Mouse (Mus musculus) heart, postnatal 25 days (tissue): ENCODE data around the gene Inha. TPM values are rescaled to one million over a fixed set of nuclear protein-coding genes. Genes with fewer than 3 reads are reported as not detected.

Experiments
- DNase-seq: peaks from one replicate; pipeline ENCODE4 v3.0.0; 2022; ENCODE audit warnings: low spot score
- intact Hi-C: fragments of 180-260 bp; cut with DNase I; formaldehyde crosslinking; loops from one replicate; pipeline ENCODE4 v1.15.1; 2025
- total RNA-seq, 2 experiments: library from RNA; stranded (reverse); gene quantifications; 2 replicates each; pipeline ENCODE4 v1.2.3; 2021

Gene Inha
- 1 to 10 TPM; 4.8 to 5.0 TPM for total RNA-seq

GRCm38 (mm10) chr1:75507006-75507405, at the start of gene Inha:
Inha (plus strand) TSS chr1:75507077.
- intact Hi-C loops: no loop called here
- no peak for DNase-seq

- no peak for DNase-seq
- intact Hi-C loops: no loop called here
Observed at GRCm38 (mm10) chr1:75457710-75458024, 49.2 kb upstream of the Inha start.

GRCm38 (mm10) chr1:75458025-75458788, 48.7 kb upstream of the Inha start:
- no peak for DNase-seq

DNA sequence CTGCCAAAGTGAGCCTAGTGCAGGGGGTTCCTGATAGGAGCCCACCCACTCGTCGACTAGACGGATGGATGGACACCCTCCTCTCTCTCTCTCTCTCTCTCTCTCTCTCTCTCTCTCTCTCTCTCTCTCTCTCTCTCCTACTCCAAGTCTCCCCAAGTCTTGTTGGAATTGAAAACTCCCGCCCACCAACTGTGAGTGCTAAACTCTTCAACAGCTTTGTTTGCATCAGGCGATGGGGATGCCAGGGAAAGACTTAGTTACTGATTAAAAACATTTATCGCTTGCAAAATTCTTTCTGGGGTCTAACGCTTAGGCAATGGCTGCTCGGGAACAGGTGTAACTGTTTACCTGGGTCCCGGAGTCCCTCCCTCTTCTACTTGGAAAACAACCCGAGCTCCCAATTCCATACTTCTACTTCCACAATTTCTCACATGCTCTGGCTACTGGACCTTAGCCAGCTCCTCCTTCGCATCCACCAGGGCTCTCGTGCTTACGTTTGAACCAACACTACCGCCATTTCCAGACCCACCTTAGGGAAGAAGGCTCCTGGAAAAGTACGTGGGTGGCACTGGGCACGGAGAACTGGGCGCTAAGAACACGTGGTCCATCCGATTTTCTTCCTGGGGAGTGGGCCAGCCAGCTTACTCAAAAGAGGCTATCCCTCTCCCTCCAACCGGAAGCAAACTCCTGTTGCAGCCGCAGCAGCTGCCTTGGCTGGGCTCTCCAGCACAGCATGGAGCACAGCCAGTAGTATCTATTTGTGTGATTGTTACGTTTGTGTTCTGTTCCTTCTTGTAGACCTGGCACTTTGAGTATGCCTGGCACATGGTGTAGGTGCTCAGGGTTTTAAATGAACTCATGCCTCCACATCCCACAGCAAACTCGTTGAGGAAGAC, 47.8 kb upstream of the Inha start:
- intact Hi-C loops: no loop called here
- DNase-seq: no peak

More at GRCm38 (mm10) chr1:75458025-75458788, 48.7 kb upstream of the Inha start:
- intact Hi-C loops: no loop called here

DNA sequence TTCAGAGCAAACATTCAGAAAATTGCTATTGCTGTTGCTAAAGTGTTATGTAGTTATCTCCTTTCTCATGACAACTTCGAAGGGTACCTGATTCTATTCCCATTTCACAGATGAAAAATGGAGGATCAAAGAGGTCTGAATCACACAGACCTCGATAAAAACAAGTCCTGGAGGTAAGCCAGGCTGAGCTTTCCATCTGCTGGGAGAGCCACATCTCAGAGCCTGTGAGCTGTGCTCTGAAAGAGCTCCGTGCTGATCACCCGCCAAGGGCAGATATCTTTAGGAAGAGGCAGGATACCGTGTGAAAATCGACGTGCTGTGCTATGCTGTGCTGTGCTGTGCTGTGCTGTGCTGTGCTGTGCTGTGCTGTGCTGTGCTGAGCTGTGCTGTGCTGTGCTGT, 46.6 kb upstream of the Inha start:
- no peak for DNase-seq
- intact Hi-C loops: no loop called here

- no peak for DNase-seq
- intact Hi-C loops: no loop called here
Observed at GRCm38 (mm10) chr1:75462636-75463035, 44.2 kb upstream of the Inha start.

- intact Hi-C loops: no loop called here
- no peak for DNase-seq
Observed at GRCm38 (mm10) chr1:75463652-75464204, 43.1 kb upstream of the Inha start.

GRCm38 (mm10) chr1:75467215-75467927, 39.5 kb upstream of the Inha start:
- intact Hi-C loops: loop anchor here (1.0 kb wide), 2 partner anchors 22 to 124 kb away; no protein-coding TSS in a partner anchor

DNA sequence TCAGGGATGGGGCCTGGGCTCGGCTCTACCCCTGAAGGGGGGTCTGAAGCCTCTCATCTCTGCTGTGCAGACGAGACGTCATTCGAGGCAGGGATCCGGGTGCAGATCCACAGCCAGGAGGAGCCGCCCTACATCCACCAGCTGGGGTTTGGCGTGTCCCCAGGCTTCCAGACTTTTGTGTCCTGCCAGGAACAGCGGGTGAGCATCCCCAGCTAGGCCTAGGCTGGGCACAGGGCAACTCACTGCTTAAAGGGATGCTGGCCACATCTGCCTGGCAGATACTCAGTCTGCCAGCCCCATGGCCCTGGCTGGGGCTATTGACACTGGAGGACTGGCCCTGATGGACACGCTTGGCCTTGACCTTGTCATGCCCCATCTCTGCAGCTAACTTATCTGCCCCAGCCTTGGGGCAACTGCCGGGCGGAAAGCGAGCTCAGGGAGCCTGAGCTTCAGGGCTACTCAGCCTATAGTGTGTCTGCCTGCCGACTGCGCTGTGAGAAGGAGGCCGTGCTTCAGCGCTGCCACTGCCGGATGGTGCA, 37.5 kb upstream of the Inha start:
- intact Hi-C loops: no loop called here

More at GRCm38 (mm10) chr1:75467215-75467927, 39.5 kb upstream of the Inha start:
- peak; percentile 51 for DNase-seq

DNA sequence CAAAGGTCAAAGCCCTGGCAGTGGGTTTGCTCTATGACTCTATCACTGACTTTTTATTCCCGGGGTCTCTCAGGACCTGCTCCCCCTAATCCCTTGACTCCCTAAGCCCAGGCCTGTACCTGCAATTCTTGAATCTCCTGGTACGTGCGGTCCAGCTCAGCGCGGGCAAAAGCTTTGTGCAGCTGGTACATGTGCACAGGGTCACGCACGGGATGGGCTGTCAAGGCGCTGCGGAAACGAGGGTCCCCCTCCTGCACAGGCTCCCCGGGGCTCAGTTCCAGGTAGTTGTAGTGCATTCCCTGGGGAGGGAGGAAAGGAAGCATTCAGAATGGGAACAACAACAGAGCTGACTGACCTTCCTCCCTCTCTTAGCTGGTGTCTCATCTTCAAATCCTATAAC, 30.4 kb upstream of the Inha start:
- DNase-seq: no peak
- intact Hi-C loops: loop anchor here (5.0 kb wide), 1 partner anchor 46 kb away; the partner anchor contains the start of gene Stk11ip

More for the DNA sequence above, 37.5 kb upstream of the Inha start:
- no peak for DNase-seq

DNA sequence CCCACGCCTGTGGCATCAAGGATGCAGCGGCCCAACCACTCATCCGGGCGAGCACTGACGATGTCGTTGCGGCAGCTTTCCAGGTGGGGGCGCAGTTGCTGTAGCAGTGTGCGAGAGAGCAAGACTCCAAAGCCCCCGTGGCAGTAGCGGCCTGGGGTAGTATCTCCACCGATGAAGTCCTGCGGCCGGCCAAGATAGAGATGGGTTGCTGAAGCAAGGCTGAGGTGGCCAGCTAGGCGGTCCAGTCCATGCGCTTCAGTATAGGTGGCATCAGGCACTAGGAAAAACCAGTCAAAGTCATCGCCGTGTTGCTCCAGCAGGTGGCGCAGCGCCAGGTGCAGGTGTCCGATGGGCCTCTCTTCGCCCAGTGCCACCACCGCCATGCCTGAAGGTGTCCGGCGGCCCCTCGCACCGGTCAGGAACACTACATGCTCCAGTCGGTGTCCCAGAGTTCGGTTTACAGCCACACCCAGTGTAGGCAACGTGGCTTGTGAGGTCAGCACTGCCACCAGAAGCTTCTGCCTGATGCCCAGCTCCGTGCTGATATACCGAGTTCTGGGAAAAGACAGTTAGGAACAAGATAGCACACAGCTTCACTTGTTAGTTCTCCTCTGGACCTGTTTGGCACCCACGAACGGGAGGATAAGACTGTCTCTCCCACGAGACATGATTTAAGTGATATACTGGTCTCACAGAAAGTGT, 29.5 kb upstream of the Inha start:
- intact Hi-C loops: loop anchor here (1.0 to 5.0 kb wide), 2 partner anchors 45 to 82 kb away; partner anchors contain the start of gene Stk11ip
- DNase-seq: no peak

GRCm38 (mm10) chr1:75477966-75478290, 28.9 kb upstream of the Inha start:
- intact Hi-C loops: loop anchor here (1.0 to 5.0 kb wide), 2 partner anchors 44 to 81 kb away; partner anchors contain the start of gene Stk11ip
- DNase-seq: no peak

GRCm38 (mm10) chr1:75478497-75478896, 28.4 kb upstream of the Inha start:
- no peak for DNase-seq
- intact Hi-C loops: loop anchor here (5.0 kb wide), 1 partner anchor 44 kb away; the partner anchor contains the start of gene Stk11ip

GRCm38 (mm10) chr1:75478916-75479634, 27.8 kb upstream of the Inha start, which contains the start of the genes Chpf and Tmem198:
Chpf (minus strand) TSS chr1:75479307.
Tmem198 (plus strand) TSS chr1:75479532.
- intact Hi-C loops: loop anchor here (1.0 to 5.0 kb wide), 2 partner anchors 43 to 117 kb away; partner anchors contain the start of gene Stk11ip
- peak; percentile 92 for DNase-seq

DNA sequence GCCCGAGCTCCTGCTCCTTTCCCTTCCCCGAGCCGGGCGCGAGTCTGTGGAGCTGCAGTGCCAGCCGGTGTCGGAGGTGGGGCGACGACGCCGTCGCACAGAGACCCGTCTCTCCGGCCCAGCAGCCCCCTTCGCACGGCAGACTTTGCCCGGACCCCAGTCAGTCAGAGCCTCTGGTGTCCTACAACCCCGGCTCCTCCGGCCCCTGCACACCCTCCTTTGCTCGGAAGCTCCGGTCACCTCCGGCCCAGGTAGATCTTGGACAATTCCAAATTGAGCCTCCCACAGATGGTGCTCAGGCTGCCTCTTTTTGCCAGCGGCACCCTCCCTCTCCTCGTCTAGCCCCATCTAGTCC, 27.3 kb upstream of the Inha start:
- DNase-seq: no peak
- intact Hi-C loops: loop anchor here (1.0 to 5.0 kb wide), 2 partner anchors 43 to 117 kb away; partner anchors contain the start of gene Stk11ip

GRCm38 (mm10) chr1:75480036-75480435, 26.8 kb upstream of the Inha start:
- no peak for DNase-seq
- intact Hi-C loops: no loop called here

- no peak for DNase-seq
- intact Hi-C loops: no loop called here
Observed at GRCm38 (mm10) chr1:75480735-75481134, 26.1 kb upstream of the Inha start.

GRCm38 (mm10) chr1:75486561-75486960, 20.3 kb upstream of the Inha start:
- DNase-seq: no peak
- intact Hi-C loops: no loop called here
